Mouse (Mus musculus) MN1 (cell line): Measurements from ENCODE around the gene Gm1043.

ENCODE experiments used
- DNase-seq: peaks from one replicate; pipeline ENCODE4 v3.0.0-alpha.2; 2016; ENCODE audit warnings: low spot score

The Gm1043 gene

GRCm38 (mm10) chr5:37205420-37205819, 120.2 kb downstream of the Gm1043 start:
- peak; percentile 38 for DNase-seq

- DNase-seq = no peak
Observed at GRCm38 (mm10) chr5:37206364-37206763, 121.2 kb downstream of the Gm1043 start.

- peak; percentile 44 for DNase-seq
Observed at GRCm38 (mm10) chr5:37212938-37213708, 128.0 kb downstream of the Gm1043 start.

GRCm38 (mm10) chr5:37213709-37214103, 128.5 kb downstream of the Gm1043 start:
- peak; percentile 50 for DNase-seq

GRCm38 (mm10) chr5:37214614-37215013, 129.4 kb downstream of the Gm1043 start:
- no peak for DNase-seq

- DNase-seq = peak; percentile 80
Observed at GRCm38 (mm10) chr5:37215276-37215675, 130.1 kb downstream of the Gm1043 start.

GRCm38 (mm10) chr5:37219615-37220014, 134.4 kb downstream of the Gm1043 start:
- DNase-seq = peak; percentile 54

- DNase-seq = no peak
Observed at GRCm38 (mm10) chr5:37220575-37220974, 135.4 kb downstream of the Gm1043 start.

GRCm38 (mm10) chr5:37221563-37221962, 136.4 kb downstream of the Gm1043 start:
- DNase-seq = no peak

- no peak for DNase-seq
Observed at GRCm38 (mm10) chr5:37222316-37222715, 137.1 kb downstream of the Gm1043 start.

- peak; percentile 85 for DNase-seq
Observed at GRCm38 (mm10) chr5:37225708-37226107, 140.5 kb downstream of the Gm1043 start.

GRCm38 (mm10) chr5:37227956-37228680, 142.9 kb downstream of the Gm1043 start:
- peak; percentile 84 for DNase-seq

- DNase-seq = no peak
Observed at GRCm38 (mm10) chr5:37228894-37229293, 143.7 kb downstream of the Gm1043 start.

- no peak for DNase-seq
Observed at GRCm38 (mm10) chr5:37233010-37233557, 147.9 kb downstream of the Gm1043 start.

GRCm38 (mm10) chr5:37238654-37239053, 153.5 kb downstream of the Gm1043 start:
- no peak for DNase-seq

- DNase-seq = no peak
Observed at GRCm38 (mm10) chr5:37240550-37240949, 155.4 kb downstream of the Gm1043 start.

GRCm38 (mm10) chr5:37241224-37241623, 156.1 kb downstream of the Gm1043 start:
- DNase-seq = no peak

GRCm38 (mm10) chr5:37241651-37242151, 156.5 kb downstream of the Gm1043 start, which contains the start of gene Crmp1:
Crmp1 (plus strand) TSS chr5:37241940.
- DNase-seq = peak; percentile 92

- DNase-seq = peak; percentile 68
Observed at GRCm38 (mm10) chr5:37242360-37243168, 157.4 kb downstream of the Gm1043 start.

- peak; percentile 65 for DNase-seq
Observed at GRCm38 (mm10) chr5:37243169-37243886, 158.2 kb downstream of the Gm1043 start.

- DNase-seq = peak; percentile 93
Observed at GRCm38 (mm10) chr5:37244161-37244560, 159.0 kb downstream of the Gm1043 start.
